Mouse (Mus musculus) C2C12 (cell line): ENCODE results near the gene Ttyh2. TPM values are rescaled to one million over a fixed set of nuclear protein-coding genes. Genes with fewer than 3 reads are reported as not detected.

Experiments used
- H3K27me3 ChIP-seq: one replicate; pipeline ENCODE4 v1.6.1; 2011; ENCODE audit not compliant: control insufficient read depth, insufficient read depth, insufficient read length
- H3K36me3 ChIP-seq: one replicate; pipeline ENCODE4 v1.6.1; 2011; ENCODE audit not compliant: control insufficient read depth, insufficient read depth
- H3K4me3 ChIP-seq: one replicate; pipeline ENCODE4 v1.5.1; 2011; ENCODE audit warnings: mild to moderate bottlenecking, control low read depth; ENCODE audit not compliant: poor library complexity, insufficient read depth, severe bottlenecking
- H3K79me2 ChIP-seq: one replicate; pipeline ENCODE4 v1.6.1; 2011; ENCODE audit not compliant: control insufficient read depth, insufficient read depth
- H3K79me3 ChIP-seq: one replicate; pipeline ENCODE4 v1.6.1; 2011; ENCODE audit warnings: low read depth, control low read depth
- H3ac ChIP-seq: one replicate; pipeline ENCODE3; 2011; ENCODE audit warnings: low read depth; ENCODE audit not compliant: control insufficient read depth, insufficient read length
- CEBPB ChIP-seq: IDR thresholded peaks from one replicate; pipeline ENCODE4 v1.6.1; 2011; ENCODE audit warnings: low read depth, mild to moderate bottlenecking, control low read depth, moderate library complexity
- CTCF ChIP-seq: IDR thresholded peaks from one replicate; pipeline ENCODE4 v1.5.1; 2011; ENCODE audit not compliant: control insufficient read depth, insufficient read depth, insufficient read length
- FOSL1 ChIP-seq: IDR thresholded peaks from one replicate; pipeline ENCODE4 v1.8.0; 2011; ENCODE audit warnings: mild to moderate bottlenecking, low read length; ENCODE audit not compliant: poor library complexity, insufficient read depth, severe bottlenecking
- MAX ChIP-seq: IDR thresholded peaks from one replicate; pipeline ENCODE4 v1.6.1; 2011; ENCODE audit warnings: mild to moderate bottlenecking, control low read depth
- MYOD1 ChIP-seq: IDR thresholded peaks from one replicate; pipeline ENCODE4 v1.6.1; 2011; ENCODE audit warnings: low read depth; ENCODE audit not compliant: control insufficient read depth, insufficient read length
- MYOG ChIP-seq: IDR thresholded peaks from one replicate; pipeline ENCODE4 v1.6.1; 2011; ENCODE audit not compliant: control insufficient read depth, insufficient read length; ENCODE audit errors: extremely low read depth
- USF1 ChIP-seq: IDR thresholded peaks from one replicate; pipeline ENCODE4 v1.6.1; 2011; ENCODE audit warnings: low read depth, mild to moderate bottlenecking, control low read depth, moderate library complexity
- polyA plus RNA-seq: library from polyadenylated mRNA; unstranded; fragments of >200 nt; fragmentation: generic; extraction: Trizol; gene quantifications from one replicate; pipeline ENCODE4 v1.2.1, GENCODE M21; 2012; ENCODE audit warnings: missing spikeins

Gene Ttyh2
- polyA plus RNA-seq, 1 experiment, result 20.1 TPM

GRCm38 (mm10) chr11:114715531-114715930, 40.3 kb downstream of the Ttyh2 start:
- no peaks in the 10 kb centered on the region for H3K79me3 ChIP-seq
- H3K79me2 ChIP-seq, result no peaks in the 10 kb centered on the region
- H3K4me3 ChIP-seq, result no peak overlapping the region
- no peak for TF ChIP-seq CEBPB
- no peak for TF ChIP-seq USF1
- TF ChIP-seq MAX, result no peak
- no peak for TF ChIP-seq CTCF
- no peak for TF ChIP-seq MYOG
- TF ChIP-seq FOSL1, result no peak
- no peak for TF ChIP-seq MYOD1
- no peak overlapping the region for H3ac ChIP-seq
- no peaks in the 10 kb centered on the region for H3K27me3 ChIP-seq
- H3K36me3 ChIP-seq, result peaks cover 49% of the 10 kb centered on the region

GRCm38 (mm10) chr11:114720535-114720934, 45.3 kb downstream of the Ttyh2 start:
- H3K4me3 ChIP-seq, result no peak overlapping the region
- H3ac ChIP-seq, result no peak overlapping the region
- no peaks in the 10 kb centered on the region for H3K79me3 ChIP-seq
- H3K79me2 ChIP-seq, result no peaks in the 10 kb centered on the region
- H3K36me3 ChIP-seq, result peaks cover 17% of the 10 kb centered on the region
- H3K27me3 ChIP-seq, result no peaks in the 10 kb centered on the region
- no peak for TF ChIP-seq MYOG
- TF ChIP-seq CEBPB, result no peak
- TF ChIP-seq MYOD1, result no peak
- no peak for TF ChIP-seq USF1
- TF ChIP-seq CTCF, result no peak
- TF ChIP-seq MAX, result no peak
- TF ChIP-seq FOSL1, result no peak

GRCm38 (mm10) chr11:114722438-114722837, 47.2 kb downstream of the Ttyh2 start:
- Histone ChIP-seq H3K79me3 (no peaks in the 10 kb centered on the region), H3K36me3 (peaks cover 4% of the 10 kb centered on the region), H3ac (no peak overlapping the region), H3K79me2 (no peaks in the 10 kb centered on the region), H3K27me3 (no peaks in the 10 kb centered on the region), H3K4me3 (no peak overlapping the region)
- TF ChIP-seq CTCF, result no peak
- no peak for TF ChIP-seq USF1
- TF ChIP-seq CEBPB, result no peak
- no peak for TF ChIP-seq MYOG
- TF ChIP-seq MYOD1, result no peak
- no peak for TF ChIP-seq FOSL1
- no peak for TF ChIP-seq MAX

- Histone ChIP-seq H3K79me3 (no peaks in the 10 kb centered on the region), H3ac (no peak overlapping the region), H3K27me3 (no peaks in the 10 kb centered on the region), H3K4me3 (no peak overlapping the region), H3K36me3 (peaks cover 4% of the 10 kb centered on the region), H3K79me2 (no peaks in the 10 kb centered on the region)
- TF ChIP-seq CTCF (no peak), MYOD1 (peak; percentile 43), USF1 (peak; percentile 97), FOSL1 (peak; percentile 37), MAX (peak; percentile 98)
Observed at GRCm38 (mm10) chr11:114723030-114723429, 47.8 kb downstream of the Ttyh2 start.

- no peaks in the 10 kb centered on the region for H3K27me3 ChIP-seq
- H3K4me3 ChIP-seq, result no peak overlapping the region
- no peaks in the 10 kb centered on the region for H3K79me2 ChIP-seq
- H3K79me3 ChIP-seq, result no peaks in the 10 kb centered on the region
- no peak overlapping the region for H3ac ChIP-seq
- no peaks in the 10 kb centered on the region for H3K36me3 ChIP-seq
- TF ChIP-seq USF1, result no peak
- TF ChIP-seq CEBPB, result peak; percentile 43
Observed at GRCm38 (mm10) chr11:114724787-114725590, 49.8 kb downstream of the Ttyh2 start.
